Comparison of ENCODE assay signal across 15 mouse cellular contexts in the genomic region with DNA sequence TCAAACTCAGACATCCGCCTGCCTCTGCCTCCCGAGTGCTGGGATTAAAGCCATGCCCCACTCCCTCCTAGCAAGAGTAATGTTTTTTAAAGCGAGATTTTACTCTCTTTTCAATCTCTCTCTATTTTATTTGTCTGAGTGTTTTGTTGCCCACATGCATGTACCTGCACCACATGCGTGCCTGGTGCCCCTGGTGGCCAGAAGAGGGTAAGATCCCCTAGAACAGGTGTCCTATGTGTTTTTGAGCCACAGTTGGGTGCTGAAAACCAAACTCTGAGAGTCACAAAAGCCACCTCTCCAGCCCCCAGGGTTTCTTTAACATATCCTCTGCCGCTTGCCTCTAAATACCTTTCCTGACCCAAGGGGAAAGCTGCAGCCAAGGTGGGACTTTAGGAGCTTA. TPM values are rescaled to one million over a fixed set of nuclear protein-coding genes. Genes with fewer than 3 reads are reported as not detected.
DNase-seq lines count a peak whose midpoint lies in the region; ATAC-seq and TF ChIP-seq lines count a peak whose summit lies in the region.
"Had no signal": no experiment of that assay in that cellular context is flagged by ENCODE, and none has a peak within 500 bp of the region (broad histone marks: within the 10 kb centered on the region; RNA-seq: fewer than 3 reads in every experiment).

No protein-coding gene starts in this region.

- no peak for DNase-seq in kidney, postnatal 0 days (ENCODE audit: low spot score)
- DNase-seq in kidney, postnatal 25 days: no peak
- no peak for DNase-seq in midbrain, postnatal 0 days (ENCODE audit: low spot score)
- DNase-seq in R1 (ENCODE audit: low read depth, low spot score): peak; percentile 59
- DNase-seq in thymus, postnatal 14 days: peak; percentile 39
- DNase-seq in testis, postnatal 10 days (ENCODE audit: low spot score): no peak
- no peak for DNase-seq in cerebellum, adult 8-10 months
- DNase-seq: adrenal gland, postnatal 10 days; cerebellum, postnatal 14 days; gastrocnemius, postnatal 14 days; heart, postnatal 36 days; lung, postnatal 14 days had no signal

- H3K4me1 ChIP-seq in kidney, postnatal 0 days (replicated peaks; ENCODE audit: insufficient read depth, low read length): no peaks in the 10 kb centered on the region
- H3K4me1 ChIP-seq in midbrain, postnatal 0 days (ENCODE audit: insufficient read depth, low read length): peaks cover 8% of the 10 kb centered on the region; the same call in 1 of the 2 replicates
- H3K4me1 ChIP-seq in midbrain, embryonic 15.5 days: no peaks in the 10 kb centered on the region

- WGBS in kidney, postnatal 0 days: 95% methylated on average over 5 of the region's 5 CpGs
- 92% methylated on average over 5 of the region's 5 CpGs for WGBS in midbrain, postnatal 0 days
- WGBS in midbrain, embryonic 15.5 days: 88% methylated on average over 5 of the region's 5 CpGs

- no peak overlapping the region for H3K4me3 ChIP-seq in kidney, postnatal 0 days (replicated peaks; ENCODE audit: low read depth, low read length)
- no peak overlapping the region for H3K4me3 ChIP-seq in midbrain, postnatal 0 days (ENCODE audit: low read depth, low read length)
- no peak overlapping the region for H3K4me3 ChIP-seq in midbrain, embryonic 15.5 days
- H3K4me3 ChIP-seq: midbrain, embryonic 13.5 days had no signal

- H3K27ac ChIP-seq in kidney, postnatal 0 days: no peak overlapping the region
- H3K27ac ChIP-seq in midbrain, postnatal 0 days (ENCODE audit: low read depth, low read length): no peak overlapping the region
- H3K27ac ChIP-seq in midbrain, embryonic 15.5 days: no peak overlapping the region
- H3K27ac ChIP-seq: midbrain, embryonic 13.5 days had no signal

- H3K9ac ChIP-seq in kidney, postnatal 0 days (ENCODE audit: low read depth, low read length): no peak overlapping the region
- H3K9ac ChIP-seq in midbrain, postnatal 0 days (replicated peaks; ENCODE audit: low read length, poor library complexity, severe bottlenecking): no peak overlapping the region
- H3K9ac ChIP-seq in midbrain, embryonic 15.5 days: no peak overlapping the region
- H3K9ac ChIP-seq: midbrain, embryonic 13.5 days had no signal

- H3K4me2 ChIP-seq in kidney, postnatal 0 days (ENCODE audit: low read length): no peak overlapping the region
- no peak overlapping the region for H3K4me2 ChIP-seq in midbrain, postnatal 0 days (ENCODE audit: low read depth, low read length, poor library complexity, severe bottlenecking)
- no peak overlapping the region for H3K4me2 ChIP-seq in midbrain, embryonic 15.5 days
- H3K4me2 ChIP-seq: heart, embryonic 11.5 days; midbrain, embryonic 13.5 days had no signal

- TF ChIP-seq CTCF in kidney, postnatal 0 days (IDR thresholded peaks at IDR 0.05; ENCODE audit: low read depth): peak; percentile 34; the same call in 1 of the 2 replicates
- peak; percentile 36 for TF ChIP-seq CTCF in midbrain, postnatal 0 days (IDR thresholded peaks at IDR 0.05)

- no peaks in the 10 kb centered on the region for H3K27me3 ChIP-seq in kidney, postnatal 0 days (ENCODE audit: insufficient read depth, low read length)
- no peaks in the 10 kb centered on the region for H3K27me3 ChIP-seq in midbrain, postnatal 0 days (ENCODE audit: insufficient read depth, low read length)
- H3K27me3 ChIP-seq in midbrain, embryonic 15.5 days (replicated peaks): no peaks in the 10 kb centered on the region
- H3K27me3 ChIP-seq: midbrain, embryonic 13.5 days had no signal

- H3K36me3 ChIP-seq in kidney, postnatal 0 days (ENCODE audit: insufficient read depth, low read length): no peaks in the 10 kb centered on the region
- H3K36me3 ChIP-seq in midbrain, postnatal 0 days (ENCODE audit: insufficient read depth, low read length): 0 out of 2 replicates have a peak, but pooled peaks cover 7% of the 10 kb centered on the region
- H3K36me3 ChIP-seq in midbrain, embryonic 15.5 days (replicated peaks): no peaks in the 10 kb centered on the region
- H3K36me3 ChIP-seq: midbrain, embryonic 13.5 days had no signal

- no peak for ATAC-seq in kidney, postnatal 0 days (replicated peaks; ENCODE audit: low FRiP score, low read depth)
- no peak for ATAC-seq in midbrain, postnatal 0 days (ENCODE audit: low FRiP score)
- no peak for ATAC-seq in midbrain, embryonic 15.5 days (replicated peaks)
- ATAC-seq: midbrain, embryonic 13.5 days had no signal

- no peaks in the 10 kb centered on the region; the same call in 1 of the 2 replicates for H3K9me3 ChIP-seq in kidney, postnatal 0 days (replicated peaks; ENCODE audit: low read length)
- no peaks in the 10 kb centered on the region for H3K9me3 ChIP-seq in midbrain, postnatal 0 days (ENCODE audit: low read length)
- no peaks in the 10 kb centered on the region for H3K9me3 ChIP-seq in midbrain, embryonic 15.5 days
- H3K9me3 ChIP-seq: midbrain, embryonic 13.5 days had no signal

RNA-seq across cellular contexts. Expression of gene Adcy3, which starts 10.3 kb away (rescaled TPM):
- 5.7 and 6.2 TPM in 2 replicates for polyA plus RNA-seq in kidney, postnatal 0 days (2015; fragmentation: Nextera tagmentation; extraction: Ambion mirVana)
- total RNA-seq in midbrain, postnatal 0 days (2014; rRNA removed): 36.9 and 38.7 TPM in 2 replicates
- polyA plus RNA-seq in midbrain, postnatal 0 days (2015; fragmentation: Nextera tagmentation; extraction: Ambion mirVana): 12.5 and 13.0 TPM in 2 replicates
- polyA plus RNA-seq in midbrain, embryonic 15.5 days (2015; fragmentation: Nextera tagmentation; extraction: Ambion mirVana): 13.5 and 14.7 TPM in 2 replicates

Comparison
In these comparisons a context has a peak if more than half of its experiments do, and no peak if none do; other contexts are left out.
1. DNase-seq: peak in R1 (single experiment) and thymus, postnatal 14 days (single experiment); none in kidney, postnatal 0 days (single experiment), kidney, postnatal 25 days (0 of 2), midbrain, postnatal 0 days (single experiment), testis, postnatal 10 days (single experiment) and cerebellum, adult 8-10 months (single experiment).